Mouse (Mus musculus): Measurements from ENCODE around the gene Gramd1b. TPM values are rescaled to one million over a fixed set of nuclear protein-coding genes. Genes with fewer than 3 reads are reported as not detected.
"Not testable (repeated sequence)": the region's sequence is repeated elsewhere in the genome, so short reads cannot be mapped to it uniquely, and the experiment has no call there.

Gene Gramd1b
- polyA plus RNA-seq, 1 experiment, result 0.02 TPM

- H3K4me3 ChIP-seq (replicated peaks), result no peak overlapping the region
These were observed 30.5 kb downstream of the Gramd1b start for GRCm38 (mm10) chr9:40500691-40501090.

GRCm38 (mm10) chr9:40482351-40483084, 48.7 kb downstream of the Gramd1b start:
- H3K9me3 ChIP-seq (ENCODE audit: control insufficient read depth, low read length); H3K4me3 ChIP-seq (replicated peaks); H3K27me3 ChIP-seq (ENCODE audit: control insufficient read depth); H3K36me3 ChIP-seq (ENCODE audit: control insufficient read depth); H3K4me1 ChIP-seq (ENCODE audit: control insufficient read depth): not testable (repeated sequence)

More at GRCm38 (mm10) chr9:40500691-40501090, 30.5 kb downstream of the Gramd1b start:
- TF ChIP-seq GATA1 (IDR thresholded peaks at IDR 0.05; ENCODE audit: low read length) (no peak), TAL1 (IDR thresholded peaks at IDR 0.05; ENCODE audit: low read length) (no peak)
- Histone ChIP-seq H3K36me3 (ENCODE audit: control insufficient read depth) (no peaks in the 10 kb centered on the region), H3K4me1 (ENCODE audit: control insufficient read depth) (no peaks in the 10 kb centered on the region), H3K9me3 (ENCODE audit: control insufficient read depth, low read length) (no peaks in the 10 kb centered on the region), H3K27me3 (ENCODE audit: control insufficient read depth) (no peaks in the 10 kb centered on the region)

GRCm38 (mm10) chr9:40481271-40481670, 49.9 kb downstream of the Gramd1b start:
- H3K36me3 ChIP-seq (ENCODE audit: control insufficient read depth), result no peaks in the 10 kb centered on the region
- H3K27me3 ChIP-seq (ENCODE audit: control insufficient read depth), result no peaks in the 10 kb centered on the region
- H3K9me3 ChIP-seq (ENCODE audit: control insufficient read depth, low read length), result no peaks in the 10 kb centered on the region
- TF ChIP-seq TAL1 (IDR thresholded peaks at IDR 0.05; ENCODE audit: low read length) (no peak), GATA1 (IDR thresholded peaks at IDR 0.05; ENCODE audit: low read length) (no peak)
- no peak overlapping the region for H3K4me3 ChIP-seq (replicated peaks)
- no peaks in the 10 kb centered on the region for H3K4me1 ChIP-seq (ENCODE audit: control insufficient read depth)

GRCm38 (mm10) chr9:40479333-40479732, 51.9 kb downstream of the Gramd1b start:
- TF ChIP-seq TAL1 (IDR thresholded peaks at IDR 0.05; ENCODE audit: low read length) (no peak), GATA1 (IDR thresholded peaks at IDR 0.05; ENCODE audit: low read length) (no peak)
- H3K4me1 ChIP-seq (ENCODE audit: control insufficient read depth), result no peaks in the 10 kb centered on the region
- no peak overlapping the region for H3K4me3 ChIP-seq (replicated peaks)
- H3K36me3 ChIP-seq (ENCODE audit: control insufficient read depth), result no peaks in the 10 kb centered on the region
- H3K27me3 ChIP-seq (ENCODE audit: control insufficient read depth), result no peaks in the 10 kb centered on the region
- no peaks in the 10 kb centered on the region for H3K9me3 ChIP-seq (ENCODE audit: control insufficient read depth, low read length)

GRCm38 (mm10) chr9:40478146-40478900, 52.9 kb downstream of the Gramd1b start:
- no peak for TF ChIP-seq GATA1 (IDR thresholded peaks at IDR 0.05; ENCODE audit: low read length)
- TF ChIP-seq TAL1 (IDR thresholded peaks at IDR 0.05; ENCODE audit: low read length), result no peak
- Histone ChIP-seq H3K36me3 (ENCODE audit: control insufficient read depth) (no peaks in the 10 kb centered on the region), H3K9me3 (ENCODE audit: control insufficient read depth, low read length) (no peaks in the 10 kb centered on the region), H3K4me3 (replicated peaks) (no peak overlapping the region), H3K4me1 (ENCODE audit: control insufficient read depth) (no peaks in the 10 kb centered on the region), H3K27me3 (ENCODE audit: control insufficient read depth) (no peaks in the 10 kb centered on the region)

GRCm38 (mm10) chr9:40477611-40478010, 53.6 kb downstream of the Gramd1b start:
- Histone ChIP-seq H3K4me3 (replicated peaks) (no peak overlapping the region), H3K9me3 (ENCODE audit: control insufficient read depth, low read length) (no peaks in the 10 kb centered on the region), H3K4me1 (ENCODE audit: control insufficient read depth) (no peaks in the 10 kb centered on the region), H3K36me3 (ENCODE audit: control insufficient read depth) (no peaks in the 10 kb centered on the region), H3K27me3 (ENCODE audit: control insufficient read depth) (no peaks in the 10 kb centered on the region)
- no peak for TF ChIP-seq GATA1 (IDR thresholded peaks at IDR 0.05; ENCODE audit: low read length)

GRCm38 (mm10) chr9:40476098-40476497, 55.1 kb downstream of the Gramd1b start:
- no peaks in the 10 kb centered on the region for H3K27me3 ChIP-seq (ENCODE audit: control insufficient read depth)
- H3K9me3 ChIP-seq (ENCODE audit: control insufficient read depth, low read length), result no peaks in the 10 kb centered on the region
- H3K4me1 ChIP-seq (ENCODE audit: control insufficient read depth), result no peaks in the 10 kb centered on the region
- no peaks in the 10 kb centered on the region for H3K36me3 ChIP-seq (ENCODE audit: control insufficient read depth)
- no peak overlapping the region for H3K4me3 ChIP-seq (replicated peaks)
- no peak for TF ChIP-seq GATA1 (IDR thresholded peaks at IDR 0.05; ENCODE audit: low read length)
- TF ChIP-seq TAL1 (IDR thresholded peaks at IDR 0.05; ENCODE audit: low read length), result no peak

GRCm38 (mm10) chr9:40472961-40473510, 58.1 kb downstream of the Gramd1b start:
- H3K9me3 ChIP-seq (ENCODE audit: control insufficient read depth, low read length), result no peaks in the 10 kb centered on the region
- H3K36me3 ChIP-seq (ENCODE audit: control insufficient read depth), result no peaks in the 10 kb centered on the region
- H3K4me1 ChIP-seq (ENCODE audit: control insufficient read depth), result no peaks in the 10 kb centered on the region
- no peak overlapping the region for H3K4me3 ChIP-seq (replicated peaks)
- TF ChIP-seq GATA1 (IDR thresholded peaks at IDR 0.05; ENCODE audit: low read length) (no peak), TAL1 (IDR thresholded peaks at IDR 0.05; ENCODE audit: low read length) (no peak)
- no peaks in the 10 kb centered on the region for H3K27me3 ChIP-seq (ENCODE audit: control insufficient read depth)

GRCm38 (mm10) chr9:40469403-40470137, 61.6 kb downstream of the Gramd1b start:
- Histone ChIP-seq H3K36me3 (ENCODE audit: control insufficient read depth) (no peaks in the 10 kb centered on the region), H3K4me3 (replicated peaks) (no peak overlapping the region), H3K9me3 (ENCODE audit: control insufficient read depth, low read length) (no peaks in the 10 kb centered on the region), H3K4me1 (ENCODE audit: control insufficient read depth) (no peaks in the 10 kb centered on the region), H3K27me3 (ENCODE audit: control insufficient read depth) (no peaks in the 10 kb centered on the region)
- no peak for TF ChIP-seq TAL1 (IDR thresholded peaks at IDR 0.05; ENCODE audit: low read length)
- no peak for TF ChIP-seq GATA1 (IDR thresholded peaks at IDR 0.05; ENCODE audit: low read length)

All from erythroblast, embryonic 14.5 days (primary cell).